Mouse (Mus musculus) embryonic facial prominence, embryonic 10.5 days (tissue): ENCODE results near the gene Pdk1. TPM values are rescaled to one million over a fixed set of nuclear protein-coding genes. Genes with fewer than 3 reads are reported as not detected.
A peak's percentile ranks its signal among the peaks of the same experiment; 100 is the strongest.

Source experiments
- DNase-seq: peaks from one replicate; pipeline ENCODE4 v3.0.0-alpha.2; 2017; ENCODE audit warnings: low spot score
- H3K27ac ChIP-seq: fragments of 300-500 bp; sonication (generic); replicated peaks from 2 replicates; pipeline ENCODE4 v1.5.1; 2016; ENCODE audit warnings: mild to moderate bottlenecking
- H3K27me3 ChIP-seq: fragments of 300-500 bp; sonication (generic); replicated peaks from 2 replicates; pipeline ENCODE4 v1.6.1; 2016; ENCODE audit warnings: low read depth, mild to moderate bottlenecking; ENCODE audit not compliant: poor library complexity, severe bottlenecking
- H3K36me3 ChIP-seq: fragments of 300-500 bp; sonication (generic); replicated peaks from 2 replicates; pipeline ENCODE4 v1.6.1; 2016; ENCODE audit warnings: mild to moderate bottlenecking, moderate library complexity
- H3K4me1 ChIP-seq: fragments of 300-500 bp; sonication (generic); 2 replicates; pipeline ENCODE4 v1.6.1; 2016
- H3K4me3 ChIP-seq: fragments of 300-500 bp; sonication (generic); 2 replicates; pipeline ENCODE4 v1.5.1; 2016; ENCODE audit warnings: mild to moderate bottlenecking, moderate library complexity
- H3K9me3 ChIP-seq: fragments of 300-500 bp; sonication (generic); 2 replicates; pipeline ENCODE4 v1.6.1; 2016; ENCODE audit warnings: mild to moderate bottlenecking
- WGBS: fragments of 180-500 bp; shearing (Covaris S2); methylation state at CpG from one replicate; pipeline ENCODE4 v1.1.7; 2016; 5-methylcytosine and 5-hydroxymethylcytosine counted together
- polyA plus RNA-seq: library from polyadenylated mRNA; unstranded; fragments of >200 nt; fragmentation: Nextera tagmentation; extraction: Ambion mirVana; gene quantifications from 2 replicates; pipeline ENCODE4 v1.2.1, GENCODE M21; 2016

The Pdk1 gene
- polyA plus RNA-seq, 1 experiment from 2014 or later: 53.6 TPM

DNA sequence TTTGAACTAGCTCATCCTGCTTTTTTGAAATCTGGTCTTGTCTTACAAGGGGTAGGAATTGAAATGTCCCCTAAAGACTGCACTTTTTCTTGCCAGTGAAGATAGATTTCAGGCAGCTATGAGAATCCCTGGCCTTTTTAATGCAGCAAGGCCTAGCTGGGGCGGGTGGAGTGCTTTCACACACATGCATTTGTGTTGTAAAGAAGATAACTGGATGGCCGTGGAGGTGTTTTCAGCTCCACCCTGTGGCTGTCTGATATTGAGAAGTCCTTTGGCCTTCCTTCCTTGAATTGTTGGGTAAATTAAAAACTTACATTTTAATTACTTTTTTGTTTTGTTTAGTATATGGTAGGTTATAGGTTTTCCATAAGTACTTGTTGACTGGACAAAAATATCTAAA lies 5.4 kb downstream of the Pdk1 start:
- peaks cover 52% of the 10 kb centered on the region for H3K36me3 ChIP-seq

GRCm38 (mm10) chr2:71878943-71879342 lies 5.9 kb downstream of the Pdk1 start:
- no peaks in the 10 kb centered on the region for H3K27me3 ChIP-seq
- DNase-seq: no peak
- H3K4me1 ChIP-seq: peaks cover 15% of the 10 kb centered on the region
- no peak overlapping the region for H3K27ac ChIP-seq
- H3K36me3 ChIP-seq: peaks cover 57% of the 10 kb centered on the region
- H3K4me3 ChIP-seq: no peak overlapping the region
- H3K9me3 ChIP-seq: no peaks in the 10 kb centered on the region

More for the DNA sequence above, 5.4 kb downstream of the Pdk1 start:
- DNase-seq: no peak
- no peaks in the 10 kb centered on the region for H3K27me3 ChIP-seq
- 78% methylated on average over 2 of the region's 2 CpGs for WGBS
- no peak overlapping the region for H3K27ac ChIP-seq
- no peak overlapping the region for H3K4me3 ChIP-seq
- peaks cover 19% of the 10 kb centered on the region for H3K4me1 ChIP-seq
- H3K9me3 ChIP-seq: no peaks in the 10 kb centered on the region

GRCm38 (mm10) chr2:71882914-71883651 lies 10.1 kb downstream of the Pdk1 start:
- 85% methylated on average over 19 of the region's 19 CpGs for WGBS
- H3K27me3 ChIP-seq: no peaks in the 10 kb centered on the region
- no peaks in the 10 kb centered on the region for H3K9me3 ChIP-seq
- no peak overlapping the region for H3K27ac ChIP-seq
- H3K36me3 ChIP-seq: peaks cover 80% of the 10 kb centered on the region
- no peak overlapping the region for H3K4me3 ChIP-seq
- no peaks in the 10 kb centered on the region for H3K4me1 ChIP-seq
- no peak for DNase-seq

- WGBS: 95% methylated on average over 4 of the region's 4 CpGs
Observed at GRCm38 (mm10) chr2:71887269-71887668, 14.2 kb downstream of the Pdk1 start.

GRCm38 (mm10) chr2:71888437-71888836 lies 15.4 kb downstream of the Pdk1 start:
- Histone ChIP-seq H3K4me1 (no peaks in the 10 kb centered on the region), H3K4me3 (no peak overlapping the region), H3K9me3 (no peaks in the 10 kb centered on the region), H3K27me3 (no peaks in the 10 kb centered on the region), H3K27ac (no peak overlapping the region), H3K36me3 (peaks cover 84% of the 10 kb centered on the region)
- no peak for DNase-seq
- WGBS: 80% methylated on average over 4 of the region's 4 CpGs

More at GRCm38 (mm10) chr2:71887269-71887668, 14.2 kb downstream of the Pdk1 start:
- no peaks in the 10 kb centered on the region for H3K9me3 ChIP-seq
- no peak overlapping the region for H3K4me3 ChIP-seq
- H3K27ac ChIP-seq: no peak overlapping the region
- H3K27me3 ChIP-seq: no peaks in the 10 kb centered on the region
- no peak for DNase-seq
- H3K4me1 ChIP-seq: no peaks in the 10 kb centered on the region
- peaks cover 84% of the 10 kb centered on the region for H3K36me3 ChIP-seq

GRCm38 (mm10) chr2:71891536-71891935 lies 18.5 kb downstream of the Pdk1 start:
- no peak for DNase-seq
- Histone ChIP-seq H3K9me3 (no peaks in the 10 kb centered on the region), H3K27ac (no peak overlapping the region), H3K36me3 (peaks cover 82% of the 10 kb centered on the region), H3K4me3 (no peak overlapping the region), H3K27me3 (no peaks in the 10 kb centered on the region), H3K4me1 (no peaks in the 10 kb centered on the region)
- WGBS: 84% methylated on average over 2 of the region's 2 CpGs

DNA sequence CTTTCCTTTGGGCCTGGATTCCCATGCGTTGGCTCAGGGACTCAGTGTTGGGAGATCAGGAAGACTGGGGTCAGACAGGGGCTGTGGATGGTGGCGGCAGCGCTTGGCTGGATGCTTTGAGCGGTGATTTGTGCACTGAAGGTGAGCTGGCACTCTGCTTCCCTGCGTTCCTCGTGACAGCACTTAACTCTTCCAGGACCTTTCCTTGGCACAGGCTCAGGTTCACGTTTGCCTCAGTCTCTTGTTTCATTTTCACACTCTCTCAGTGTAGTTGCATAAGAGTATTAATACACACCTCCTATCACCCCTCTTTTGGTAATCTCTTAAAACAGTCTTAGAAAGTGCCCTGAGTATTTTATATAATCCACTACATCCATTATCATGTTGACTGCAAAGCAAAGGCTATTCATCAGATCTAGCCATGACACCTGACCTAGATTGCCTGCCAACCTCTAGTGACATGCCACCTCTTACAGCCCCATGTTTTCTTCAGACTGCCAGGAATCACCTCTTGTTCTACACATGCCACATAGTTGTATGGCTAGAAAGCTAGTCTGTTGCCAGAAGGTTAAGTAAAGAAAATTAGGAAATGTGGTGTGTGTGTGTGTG lies 19.8 kb downstream of the Pdk1 start:
- WGBS: 95% methylated on average over 7 of the region's 7 CpGs
- H3K4me3 ChIP-seq: no peak overlapping the region
- no peaks in the 10 kb centered on the region for H3K4me1 ChIP-seq
- H3K9me3 ChIP-seq: no peaks in the 10 kb centered on the region
- no peaks in the 10 kb centered on the region for H3K27me3 ChIP-seq
- H3K27ac ChIP-seq: no peak overlapping the region
- no peak for DNase-seq
- H3K36me3 ChIP-seq: peaks cover 81% of the 10 kb centered on the region

DNA sequence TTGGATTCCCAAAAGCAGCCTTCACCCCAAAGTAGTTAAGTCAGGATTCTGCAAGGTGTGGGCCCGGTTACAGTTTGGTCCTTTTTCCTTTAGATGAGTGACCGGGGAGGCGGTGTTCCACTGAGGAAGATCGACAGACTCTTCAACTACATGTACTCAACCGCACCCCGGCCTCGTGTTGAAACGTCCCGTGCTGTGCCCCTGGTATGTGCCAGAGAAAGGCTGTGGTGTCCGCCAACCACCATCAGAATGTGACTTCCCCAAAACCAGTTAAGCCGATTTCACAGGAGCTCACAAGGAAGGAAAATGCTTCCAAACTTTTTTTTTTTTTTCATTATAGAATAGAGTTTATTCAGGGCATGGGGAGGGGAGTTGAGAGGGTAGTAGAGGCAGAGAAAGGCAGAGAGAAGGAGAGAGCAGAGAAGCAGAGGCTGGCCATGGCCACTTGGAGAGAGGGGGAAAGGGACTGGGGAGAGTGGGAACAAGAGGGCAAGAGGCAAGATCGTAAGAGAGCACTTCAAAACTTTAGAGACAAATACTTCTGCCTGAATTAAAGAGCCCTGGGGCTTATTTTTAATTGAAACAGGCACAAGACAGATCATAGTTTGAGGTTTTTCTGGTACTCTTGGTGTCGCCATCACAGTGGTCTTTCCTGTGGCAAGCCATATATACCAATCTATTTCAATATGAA lies 22.7 kb downstream of the Pdk1 start:
- no peak overlapping the region for H3K4me3 ChIP-seq
- no peaks in the 10 kb centered on the region for H3K27me3 ChIP-seq
- DNase-seq: no peak
- no peaks in the 10 kb centered on the region for H3K9me3 ChIP-seq
- H3K4me1 ChIP-seq: no peaks in the 10 kb centered on the region
- WGBS: 96% methylated on average over 13 of the region's 13 CpGs
- H3K27ac ChIP-seq: no peak overlapping the region
- H3K36me3 ChIP-seq: peaks cover 76% of the 10 kb centered on the region

GRCm38 (mm10) chr2:71897420-71897819 lies 24.4 kb downstream of the Pdk1 start:
- peaks cover 68% of the 10 kb centered on the region for H3K36me3 ChIP-seq
- no peak overlapping the region for H3K27ac ChIP-seq
- H3K9me3 ChIP-seq: no peaks in the 10 kb centered on the region
- H3K27me3 ChIP-seq: no peaks in the 10 kb centered on the region
- no peak overlapping the region for H3K4me3 ChIP-seq
- 78% methylated on average over 12 of the region's 12 CpGs for WGBS
- DNase-seq: no peak
- no peaks in the 10 kb centered on the region for H3K4me1 ChIP-seq

- peak; percentile 13 for DNase-seq
- 65% methylated on average over 8 of the region's 8 CpGs for WGBS
- H3K9me3 ChIP-seq: no peaks in the 10 kb centered on the region
- H3K27ac ChIP-seq: no peak overlapping the region
- H3K36me3 ChIP-seq: peaks cover 58% of the 10 kb centered on the region
- H3K4me1 ChIP-seq: no peaks in the 10 kb centered on the region
- H3K27me3 ChIP-seq: no peaks in the 10 kb centered on the region
- H3K4me3 ChIP-seq: no peak overlapping the region
Observed at GRCm38 (mm10) chr2:71898335-71898856, 25.4 kb downstream of the Pdk1 start.

- Histone ChIP-seq H3K9me3 (no peaks in the 10 kb centered on the region), H3K27ac (no peak overlapping the region), H3K36me3 (peaks cover 45% of the 10 kb centered on the region), H3K4me1 (no peaks in the 10 kb centered on the region), H3K27me3 (no peaks in the 10 kb centered on the region), H3K4me3 (no peak overlapping the region)
- 89% methylated on average over 15 of the region's 15 CpGs for WGBS
- no peak for DNase-seq
Observed at GRCm38 (mm10) chr2:71899886-71900285, 26.9 kb downstream of the Pdk1 start.

- 94% methylated on average over 7 of the region's 7 CpGs for WGBS
- Histone ChIP-seq H3K4me1 (no peaks in the 10 kb centered on the region), H3K36me3 (peaks cover 13% of the 10 kb centered on the region), H3K4me3 (no peak overlapping the region), H3K9me3 (no peaks in the 10 kb centered on the region), H3K27ac (no peak overlapping the region), H3K27me3 (no peaks in the 10 kb centered on the region)
- DNase-seq: no peak
Observed at GRCm38 (mm10) chr2:71905154-71905553, 32.1 kb downstream of the Pdk1 start.
